Mouse (Mus musculus) telencephalon, adult 2 months (tissue): ENCODE data around the gene Cnot1.

ENCODE experiments used
- DNase-seq: peaks from one replicate; pipeline ENCODE4 v3.0.0-alpha.2; 2011; ENCODE audit warnings: low read depth, low spot score

Gene Cnot1

GRCm38 (mm10) chr8:95738596-95738995 lies 68.7 kb downstream of the Cnot1 start:
- DNase-seq = no peak

- DNase-seq = no peak
Measured at GRCm38 (mm10) chr8:95727625-95728024, 79.6 kb downstream of the Cnot1 start.

GRCm38 (mm10) chr8:95716546-95717335 lies 90.5 kb downstream of the Cnot1 start:
- DNase-seq = no peak

- no peak for DNase-seq
Measured at GRCm38 (mm10) chr8:95715676-95716531, 91.4 kb downstream of the Cnot1 start, which contains the start of gene Setd6. Gene Setd6 (plus strand): TSS chr8:95715881.

- DNase-seq = no peak
Measured at GRCm38 (mm10) chr8:95714837-95715413, 92.3 kb downstream of the Cnot1 start.

- no peak for DNase-seq
Measured at GRCm38 (mm10) chr8:95714367-95714766, 92.9 kb downstream of the Cnot1 start.

- no peak for DNase-seq
Measured at GRCm38 (mm10) chr8:95713100-95714010, 93.9 kb downstream of the Cnot1 start.

GRCm38 (mm10) chr8:95712395-95712794 lies 94.9 kb downstream of the Cnot1 start:
- DNase-seq = no peak

GRCm38 (mm10) chr8:95711029-95711428 lies 96.2 kb downstream of the Cnot1 start:
- DNase-seq = no peak

- DNase-seq = no peak
Measured at GRCm38 (mm10) chr8:95709579-95709978, 97.7 kb downstream of the Cnot1 start.

GRCm38 (mm10) chr8:95704538-95704937 lies 102.7 kb downstream of the Cnot1 start:
- DNase-seq = no peak

- no peak for DNase-seq
Measured at GRCm38 (mm10) chr8:95703461-95704260, 103.6 kb downstream of the Cnot1 start.

- DNase-seq = peak; percentile 96
Measured at GRCm38 (mm10) chr8:95702480-95703446, 104.5 kb downstream of the Cnot1 start.

GRCm38 (mm10) chr8:95701809-95702208 lies 105.5 kb downstream of the Cnot1 start:
- DNase-seq = no peak

GRCm38 (mm10) chr8:95700282-95700681 lies 107.0 kb downstream of the Cnot1 start:
- peak; percentile 95 for DNase-seq

GRCm38 (mm10) chr8:95698179-95698578 lies 109.1 kb downstream of the Cnot1 start:
- no peak for DNase-seq

- no peak for DNase-seq
Measured at GRCm38 (mm10) chr8:95697128-95697527, 110.1 kb downstream of the Cnot1 start.

GRCm38 (mm10) chr8:95696661-95697060 lies 110.6 kb downstream of the Cnot1 start:
- DNase-seq = no peak

- DNase-seq = no peak
Measured at GRCm38 (mm10) chr8:95694631-95695030, 112.6 kb downstream of the Cnot1 start.
